Comparison of ENCODE assay signal across 22 mouse cellular contexts in the genomic region with DNA sequence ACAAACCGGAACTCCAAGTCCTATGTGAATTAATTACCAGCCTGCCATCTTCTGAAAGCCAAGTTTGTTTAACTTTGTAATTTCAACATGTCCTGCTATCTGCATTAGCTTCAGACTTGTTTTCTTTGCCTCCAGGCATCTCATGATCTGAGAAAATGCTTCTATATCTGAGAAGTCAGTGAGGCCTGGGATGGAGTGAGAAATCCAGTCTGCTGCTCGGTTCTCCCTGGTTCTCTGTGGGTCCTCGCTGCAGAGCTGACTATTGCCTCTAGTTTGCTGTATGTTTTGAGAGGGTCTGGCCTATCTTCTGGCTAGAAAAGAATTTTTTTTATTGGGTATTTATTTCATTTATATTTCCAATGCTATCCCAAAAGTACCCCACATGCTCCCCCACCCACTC. TPM values are rescaled to one million over a fixed set of nuclear protein-coding genes. Genes with fewer than 3 reads are reported as not detected.
DNase-seq lines count a peak whose midpoint lies in the region; ATAC-seq and TF ChIP-seq lines count a peak whose summit lies in the region.
"Had no signal": no experiment of that assay in that cellular context is flagged by ENCODE, and none has a peak within 500 bp of the region (broad histone marks: within the 10 kb centered on the region; RNA-seq: fewer than 3 reads in every experiment).

No protein-coding gene starts in this region.

- no peaks in the 10 kb centered on the region for H3K4me1 ChIP-seq in forebrain, embryonic 10.5 days
- H3K4me1 ChIP-seq in forebrain, embryonic 12.5 days = no peaks in the 10 kb centered on the region
- no peaks in the 10 kb centered on the region for H3K4me1 ChIP-seq in embryonic facial prominence, embryonic 11.5 days (ENCODE audit: control insufficient read depth, insufficient read depth, low read length)
- peaks cover 21% of the 10 kb centered on the region for H3K4me1 ChIP-seq in limb, embryonic 12.5 days (replicated peaks)
- H3K4me1 ChIP-seq: hindbrain, embryonic 12.5 days; midbrain, embryonic 12.5 days; neural tube, embryonic 12.5 days had no signal

- no peaks in the 10 kb centered on the region for H3K36me3 ChIP-seq in forebrain, embryonic 10.5 days (replicated peaks)
- no peaks in the 10 kb centered on the region for H3K36me3 ChIP-seq in forebrain, embryonic 12.5 days (replicated peaks)
- H3K36me3 ChIP-seq in embryonic facial prominence, embryonic 11.5 days (replicated peaks; ENCODE audit: control insufficient read depth, insufficient read depth, low read depth, low read length) = no peaks in the 10 kb centered on the region
- no peaks in the 10 kb centered on the region for H3K36me3 ChIP-seq in limb, embryonic 12.5 days
- H3K36me3 ChIP-seq: heart, embryonic 12.5 days; hindbrain, embryonic 12.5 days; kidney, embryonic 15.5 days; midbrain, embryonic 12.5 days; neural tube, embryonic 12.5 days had no signal

- no peak for ATAC-seq in forebrain, embryonic 12.5 days (ENCODE audit: low FRiP score)
- no peak for ATAC-seq in embryonic facial prominence, embryonic 11.5 days (replicated peaks; ENCODE audit: insufficient number of reproducible peaks, low FRiP score, low TSS enrichment, low read depth)
- no peak for ATAC-seq in limb, embryonic 12.5 days (ENCODE audit: insufficient number of reproducible peaks, insufficient read depth, low FRiP score, low TSS enrichment, low read depth)
- ATAC-seq: CD4-positive, CD25-positive, alpha-beta regulatory T cell, adult 4 months; Patski had no signal

- 88% methylated on average over 3 of the region's 3 CpGs for WGBS in forebrain, embryonic 10.5 days
- 84% methylated on average over 3 of the region's 3 CpGs for WGBS in forebrain, embryonic 12.5 days
- WGBS in embryonic facial prominence, embryonic 11.5 days = 69% methylated on average over 3 of the region's 3 CpGs
- WGBS in limb, embryonic 12.5 days = 76% methylated on average over 3 of the region's 3 CpGs

- H3K27me3 ChIP-seq in forebrain, embryonic 10.5 days (ENCODE audit: poor library complexity, severe bottlenecking) = no peaks in the 10 kb centered on the region
- no peaks in the 10 kb centered on the region for H3K27me3 ChIP-seq in forebrain, embryonic 12.5 days
- no peaks in the 10 kb centered on the region for H3K27me3 ChIP-seq in embryonic facial prominence, embryonic 11.5 days (ENCODE audit: control insufficient read depth, insufficient read depth, low read length)
- H3K27me3 ChIP-seq in limb, embryonic 12.5 days = no peaks in the 10 kb centered on the region
- H3K27me3 ChIP-seq: heart, embryonic 12.5 days; hindbrain, embryonic 12.5 days; kidney, embryonic 15.5 days; midbrain, embryonic 12.5 days; neural tube, embryonic 12.5 days; Patski had no signal

- H3K9ac ChIP-seq in forebrain, embryonic 12.5 days = no peak overlapping the region
- H3K9ac ChIP-seq in embryonic facial prominence, embryonic 11.5 days (replicated peaks; ENCODE audit: low read length) = no peak overlapping the region
- H3K9ac ChIP-seq in limb, embryonic 12.5 days (replicated peaks) = no peak overlapping the region
- H3K9ac ChIP-seq: heart, embryonic 12.5 days; hindbrain, embryonic 12.5 days; kidney, embryonic 15.5 days; midbrain, embryonic 12.5 days; neural tube, embryonic 12.5 days had no signal

- TF ChIP-seq CTCF in layer of hippocampus, adult 2 months (conservative IDR thresholded peaks at IDR 0.05) = no peak

- H3K9me3 ChIP-seq in forebrain, embryonic 10.5 days = no peaks in the 10 kb centered on the region
- H3K9me3 ChIP-seq in forebrain, embryonic 12.5 days = no peaks in the 10 kb centered on the region
- H3K9me3 ChIP-seq in embryonic facial prominence, embryonic 11.5 days (replicated peaks; ENCODE audit: control insufficient read depth, low read length) = no peaks in the 10 kb centered on the region
- no peaks in the 10 kb centered on the region for H3K9me3 ChIP-seq in limb, embryonic 12.5 days
- H3K9me3 ChIP-seq: hindbrain, embryonic 12.5 days; kidney, embryonic 15.5 days; midbrain, embryonic 12.5 days; neural tube, embryonic 12.5 days had no signal

- no peak overlapping the region for H3K4me3 ChIP-seq in forebrain, embryonic 10.5 days
- H3K4me3 ChIP-seq in forebrain, embryonic 12.5 days (replicated peaks) = no peak overlapping the region
- H3K4me3 ChIP-seq in layer of hippocampus, adult 2 months = no peak overlapping the region
- no peak overlapping the region for H3K4me3 ChIP-seq in embryonic facial prominence, embryonic 11.5 days (ENCODE audit: low read depth, low read length)
- no peak overlapping the region for H3K4me3 ChIP-seq in limb, embryonic 12.5 days (replicated peaks)
- H3K4me3 ChIP-seq: heart, embryonic 12.5 days; hindbrain, embryonic 12.5 days; kidney, embryonic 15.5 days; midbrain, embryonic 12.5 days; neural tube, embryonic 12.5 days had no signal

- no peak overlapping the region for H3K4me2 ChIP-seq in forebrain, embryonic 12.5 days
- H3K4me2 ChIP-seq in embryonic facial prominence, embryonic 11.5 days (ENCODE audit: low read depth, low read length) = no peak overlapping the region
- no peak overlapping the region for H3K4me2 ChIP-seq in limb, embryonic 12.5 days
- H3K4me2 ChIP-seq: heart, embryonic 12.5 days; hindbrain, embryonic 12.5 days; kidney, embryonic 15.5 days; liver, embryonic 11.5 days; midbrain, embryonic 12.5 days; neural tube, embryonic 12.5 days had no signal

- no peak for DNase-seq in forebrain, embryonic 10.5 days (ENCODE audit: extremely low spot score, low spot score)
- no peak for DNase-seq in layer of hippocampus, adult 2 months (ENCODE audit: low spot score in 2 of 2)
- no peak for DNase-seq in layer of hippocampus, adult 11-12 months (ENCODE audit: low spot score)
- no peak for DNase-seq in embryonic facial prominence, embryonic 11.5 days (ENCODE audit: low spot score)
- no peak for DNase-seq in ovary, adult 18-20 months (ENCODE audit: low spot score)
- DNase-seq in adrenal gland, adult (ENCODE audit: inconsistent age in 2 of 2, low spot score in 1 of 2) = no peak
- DNase-seq: adrenal gland, postnatal 25 days; cerebellum, adult 11 months; cerebellum, postnatal 25 days; lung, adult 18-20 months; thymus, postnatal 25 days had no signal

- 0 out of 2 replicates have a peak overlapping the region, but pooled peaks have one; percentile 35 for H3K27ac ChIP-seq in forebrain, embryonic 10.5 days
- no peak overlapping the region for H3K27ac ChIP-seq in forebrain, embryonic 12.5 days
- H3K27ac ChIP-seq in layer of hippocampus, adult 2 months = peak overlapping the region; percentile 77
- H3K27ac ChIP-seq in embryonic facial prominence, embryonic 11.5 days (replicated peaks; ENCODE audit: low read depth, low read length) = 0 out of 2 replicates have a peak overlapping the region, but pooled peaks have one; percentile 35
- H3K27ac ChIP-seq in limb, embryonic 12.5 days = peak overlapping the region; percentile 32; the same call in 1 of the 2 replicates
- H3K27ac ChIP-seq: hindbrain, embryonic 12.5 days; macrophage; midbrain, embryonic 12.5 days; neural tube, embryonic 12.5 days had no signal

RNA-seq across cellular contexts. Expression of a gene that starts 57.0 kb away (rescaled TPM):
- polyA plus RNA-seq in forebrain, embryonic 10.5 days (2016; fragmentation: Nextera tagmentation; extraction: Ambion mirVana) = 23.8 and 24.2 TPM in 2 replicates
- 47.3 and 47.5 TPM in 2 replicates for polyA plus RNA-seq in forebrain, embryonic 12.5 days (2016; fragmentation: Nextera tagmentation; extraction: Ambion mirVana)
- 10 to 100 TPM; 22.6 to 25.0 TPM for total RNA-seq in layer of hippocampus, adult 2 months (2021)
- polyA plus RNA-seq in embryonic facial prominence, embryonic 11.5 days (2014; fragmentation: Nextera tagmentation; extraction: Ambion mirVana) = 39.7 and 41.6 TPM in 2 replicates
- 48.1 and 48.4 TPM in 2 replicates for polyA plus RNA-seq in limb, embryonic 12.5 days (2016; fragmentation: Nextera tagmentation; extraction: Ambion mirVana)
